Mouse (Mus musculus) MEL (cell line): ENCODE measurements around the gene Mob4. TPM values are rescaled to one million over a fixed set of nuclear protein-coding genes. Genes with fewer than 3 reads are reported as not detected.

Experiments
- DNase-seq: peaks from one replicate; pipeline ENCODE4 v3.0.0; 2011; ENCODE audit warnings: low read depth, low spot score
- H3K27ac ChIP-seq: 2 replicates; pipeline ENCODE4 v1.5.1; 2012; ENCODE audit warnings: low read depth, mild to moderate bottlenecking, control low read depth, low read length, moderate library complexity; ENCODE audit not compliant: control insufficient read depth
- H3K27me3 ChIP-seq, 2 experiments: fragments of 150-350 bp in 1 of 2; sonication (generic) in 1 of 2; 2 replicates each; pipeline ENCODE4 v1.6.1; 2012; ENCODE audit warnings: low read length in 2 of 2, mild to moderate bottlenecking in 2 of 2, improper control_type of control experiment in 1 of 2, moderate library complexity in 1 of 2; ENCODE audit not compliant: insufficient read depth in 2 of 2, control insufficient read depth in 1 of 2
- H3K36me3 ChIP-seq, 2 experiments: 2 replicates each; pipeline ENCODE4 v1.6.1; 2012 to 2014; ENCODE audit warnings: low read length in 2 of 2, improper control_type of control experiment in 1 of 2, inconsistent platforms in 1 of 2, mild to moderate bottlenecking in 1 of 2; ENCODE audit not compliant: insufficient read depth in 2 of 2, control insufficient read depth in 1 of 2
- H3K4me1 ChIP-seq, 2 experiments: fragments of 150-350 bp in 1 of 2; sonication (generic) in 1 of 2; 2 replicates each; pipeline ENCODE4 v1.6.1; 2012; ENCODE audit warnings: low read length in 2 of 2, improper control_type of control experiment in 1 of 2, mild to moderate bottlenecking in 1 of 2; ENCODE audit not compliant: insufficient read depth in 2 of 2, control insufficient read depth in 1 of 2
- H3K4me3 ChIP-seq, 2 experiments: fragments of 150-350 bp in 1 of 2; sonication (generic) in 1 of 2; 2 replicates each; pipeline ENCODE4 v1.5.1; 2012; ENCODE audit warnings: low read depth in 2 of 2, low read length in 2 of 2, mild to moderate bottlenecking in 2 of 2, moderate library complexity in 2 of 2, control low read depth in 1 of 2, improper control_type of control experiment in 1 of 2; ENCODE audit not compliant: control insufficient read depth in 1 of 2, insufficient read depth in 1 of 2
- H3K79me2 ChIP-seq: 2 replicates; pipeline ENCODE4 v1.6.1; 2012; ENCODE audit warnings: mild to moderate bottlenecking, low read length, moderate library complexity; ENCODE audit not compliant: control insufficient read depth, poor library complexity, insufficient read depth
- H3K9ac ChIP-seq: 2 replicates; pipeline ENCODE4 v1.6.1; 2012; ENCODE audit warnings: low read depth, mild to moderate bottlenecking, control low read depth, low read length, moderate library complexity; ENCODE audit not compliant: control insufficient read depth, poor library complexity, severe bottlenecking
- H3K9me3 ChIP-seq: fragments of 150-350 bp; sonication (generic); replicated peaks from 2 replicates; pipeline ENCODE4 v1.6.1; 2012; ENCODE audit warnings: mild to moderate bottlenecking, low read length, improper control_type of control experiment, moderate library complexity; ENCODE audit not compliant: insufficient read depth
- CHD2 ChIP-seq: IDR thresholded peaks from 2 replicates; pipeline ENCODE4 v1.6.1; 2011; ENCODE audit warnings: low read length, improper control_type of control experiment
- CTCF ChIP-seq, 3 experiments: IDR thresholded peaks in 2 of 3; conservative IDR thresholded peaks in 1 of 3; 2 replicates each; pipeline ENCODE4 v1.5.1; 2011 to 2012; ENCODE audit warnings: low read length in 3 of 3, low read depth in 2 of 3, mild to moderate bottlenecking in 2 of 3, improper control_type of control experiment in 1 of 3, inconsistent platforms in 1 of 3, mixed read lengths in 1 of 3, moderate library complexity in 1 of 3; ENCODE audit not compliant: control insufficient read depth in 1 of 3, insufficient read depth in 1 of 3, poor library complexity in 1 of 3, severe bottlenecking in 1 of 3
- E2F4 ChIP-seq: IDR thresholded peaks from 2 replicates; pipeline ENCODE4 v1.6.1; 2011; ENCODE audit warnings: low read depth, low read length, improper control_type of control experiment, borderline replicate concordance
- ELF1 ChIP-seq: IDR thresholded peaks from 2 replicates; pipeline ENCODE4 v1.6.1; 2014; ENCODE audit warnings: low read depth, mild to moderate bottlenecking, inconsistent platforms, low read length, improper control_type of control experiment, moderate library complexity
- HCFC1 ChIP-seq: IDR thresholded peaks from 2 replicates; pipeline ENCODE4 v1.6.1; 2012; ENCODE audit warnings: low read depth, mild to moderate bottlenecking, inconsistent platforms, low read length, improper control_type of control experiment, moderate library complexity
- MAFK ChIP-seq: IDR thresholded peaks from 2 replicates; pipeline ENCODE4 v1.6.1; 2011; ENCODE audit warnings: low read depth, mild to moderate bottlenecking, low read length, improper control_type of control experiment, borderline replicate concordance
- MAZ ChIP-seq: IDR thresholded peaks from 2 replicates; pipeline ENCODE4 v1.6.1; 2012; ENCODE audit warnings: low read depth, mild to moderate bottlenecking, inconsistent platforms, low read length, improper control_type of control experiment
- MYB ChIP-seq: IDR thresholded peaks from 2 replicates; pipeline ENCODE4 v1.6.1; 2011; ENCODE audit warnings: mild to moderate bottlenecking, low read depth, low read length, improper control_type of control experiment
- MYC ChIP-seq: IDR thresholded peaks from 2 replicates; pipeline ENCODE4 v1.6.1; 2011; ENCODE audit warnings: low read depth, mild to moderate bottlenecking, low read length, improper control_type of control experiment, moderate library complexity
- POLR2AphosphoS2 ChIP-seq: IDR thresholded peaks from 2 replicates; pipeline ENCODE4 v1.6.1; 2011; ENCODE audit warnings: low read length, improper control_type of control experiment
- RAD21 ChIP-seq: IDR thresholded peaks from 2 replicates; pipeline ENCODE4 v1.6.1; 2011; ENCODE audit warnings: mild to moderate bottlenecking, low read depth, low read length, improper control_type of control experiment
- SIN3A ChIP-seq: IDR thresholded peaks from 2 replicates; pipeline ENCODE4 v1.6.1; 2012; ENCODE audit warnings: low read length, improper control_type of control experiment, inconsistent platforms
- TBP ChIP-seq: IDR thresholded peaks from 2 replicates; pipeline ENCODE4 v1.8.0; 2011; ENCODE audit warnings: low read depth, low read length, improper control_type of control experiment
- UBTF ChIP-seq: IDR thresholded peaks from 2 replicates; pipeline ENCODE4 v1.6.1; 2012; ENCODE audit warnings: low read depth, mild to moderate bottlenecking, inconsistent platforms, low read length, improper control_type of control experiment, moderate library complexity, borderline replicate concordance; ENCODE audit not compliant: insufficient read depth
- USF2 ChIP-seq, 2 experiments: IDR thresholded peaks; 2 replicates each; pipeline ENCODE4 v1.6.1; 2011 to 2012; ENCODE audit warnings: improper control_type of control experiment in 2 of 2, low read length in 2 of 2, borderline replicate concordance in 1 of 2, inconsistent platforms in 1 of 2, low read depth in 1 of 2, mild to moderate bottlenecking in 1 of 2; ENCODE audit not compliant: insufficient read depth in 1 of 2
- ZC3H11A ChIP-seq: IDR thresholded peaks from 2 replicates; pipeline ENCODE4 v1.6.1; 2012; ENCODE audit warnings: low read depth, mild to moderate bottlenecking, inconsistent platforms, low read length, improper control_type of control experiment
- ZMIZ1 ChIP-seq: IDR thresholded peaks from 2 replicates; pipeline ENCODE4 v1.6.1; 2012; ENCODE audit warnings: low read depth, mild to moderate bottlenecking, inconsistent platforms, low read length, improper control_type of control experiment, moderate library complexity
- polyA plus RNA-seq, 2 experiments: library from polyadenylated mRNA; stranded (reverse) in 1 of 2; unstranded in 1 of 2; fragments of >175 nt in 1 of 2; fragments of >200 nt in 1 of 2; gene quantifications; 2 replicates each; pipeline versions ENCODE4 v1.2.1 to v1.2.4; 2012; ENCODE audit warnings: low replicate concordance in 2 of 2, low read depth in 1 of 2; ENCODE audit not compliant: insufficient read length in 2 of 2, insufficient read depth in 1 of 2, missing spikeins in 1 of 2
- total RNA-seq: library from RNA; depleted of rRNA; stranded (reverse); fragments of 300-350 nt; gene quantifications from 2 replicates; pipeline ENCODE4 v1.2.3, GENCODE M21; 2012

Mob4 gene
- total and polyA plus RNA-seq, 3 experiments, result 22.0 to 62.1 (median 26.6) TPM

GRCm38 (mm10) chr1:55134301-55134700 lies 3.3 kb downstream of the Mob4 start:
- no peak for DNase-seq
- no peaks in the 10 kb centered on the region for H3K9me3 ChIP-seq
- H3K27me3 ChIP-seq, result no peaks in the 10 kb centered on the region
- no peak overlapping the region for H3K27ac ChIP-seq
- no peak overlapping the region for H3K9ac ChIP-seq
- H3K36me3 ChIP-seq, result peaks cover 20 to 27% of the 10 kb centered on the region in 2 experiments
- H3K4me1 ChIP-seq, result peaks cover 0 to 16% of the 10 kb centered on the region in 2 experiments; a peak in 3 of 4 replicates
- H3K79me2 ChIP-seq, result peaks cover 45% of the 10 kb centered on the region
- H3K4me3 ChIP-seq, result no peak overlapping the region
- TF ChIP-seq E2F4, result no peak
- TF ChIP-seq ZMIZ1, result no peak
- no peak for TF ChIP-seq MYC
- TF ChIP-seq POLR2AphosphoS2, result no peak
- TF ChIP-seq TBP, result no peak
- no peak for TF ChIP-seq MAFK
- no peak for TF ChIP-seq UBTF
- no peak for TF ChIP-seq ELF1
- no peak for TF ChIP-seq CHD2
- TF ChIP-seq RAD21, result no peak
- no peak for TF ChIP-seq ZC3H11A
- no peak for TF ChIP-seq MAZ

DNA sequence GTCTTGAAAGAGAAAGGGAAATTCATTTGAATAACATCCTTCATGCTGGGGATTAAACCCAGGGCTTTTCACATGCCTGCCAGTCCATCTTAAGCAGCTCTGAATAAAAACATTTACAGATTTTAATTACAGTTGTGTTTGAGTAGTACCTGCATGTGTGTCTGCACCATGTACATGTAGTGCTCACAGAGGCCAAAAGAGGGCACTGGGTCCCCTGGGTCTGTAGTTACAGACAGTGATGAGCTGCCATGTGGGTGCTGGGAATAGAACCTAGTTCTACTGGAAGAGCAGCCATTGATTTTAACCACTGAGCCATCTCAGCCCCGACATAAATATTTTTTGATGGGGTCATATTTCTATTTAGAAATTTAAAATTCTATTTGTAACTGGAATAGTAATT lies 4.8 kb downstream of the Mob4 start:
- Histone ChIP-seq H3K4me1 (peaks cover 0 to 9% of the 10 kb centered on the region in 2 experiments; a peak in 3 of 4 replicates), H3K36me3 (peaks cover 21 to 23% of the 10 kb centered on the region in 2 experiments), H3K4me3 (no peak overlapping the region), H3K27ac (no peak overlapping the region), H3K27me3 (no peaks in the 10 kb centered on the region), H3K9me3 (no peaks in the 10 kb centered on the region), H3K79me2 (peaks cover 45% of the 10 kb centered on the region), H3K9ac (no peak overlapping the region)
- peak; percentile 37 for DNase-seq
- TF ChIP-seq MYB (no peak), E2F4 (no peak), CTCF (IDR thresholded peaks at IDR 0.05 in 2 of 3, conservative IDR thresholded peaks at IDR 0.05 in 1 of 3; ENCODE audit: control insufficient read depth in 1 of 3, insufficient read depth in 1 of 3, low read depth in 2 of 3, low read length in 3 of 3, poor library complexity in 1 of 3, severe bottlenecking in 1 of 3) (peak; percentile 5 to 27 (median 13); a peak in 1 of 6 replicates), ZC3H11A (no peak), SIN3A (no peak), ZMIZ1 (no peak), HCFC1 (no peak), USF2 (IDR thresholded peaks at IDR 0.05; ENCODE audit: borderline replicate concordance in 1 of 2, insufficient read depth in 1 of 2, low read depth in 1 of 2, low read length in 2 of 2) (no peak)
